Mouse (Mus musculus): ENCODE results near the gene Olfr9.
"Not testable (repeated sequence)": the region's sequence is repeated elsewhere in the genome, so short reads cannot be mapped to it uniquely, and the experiment has no call there.

The Olfr9 gene

DNA sequence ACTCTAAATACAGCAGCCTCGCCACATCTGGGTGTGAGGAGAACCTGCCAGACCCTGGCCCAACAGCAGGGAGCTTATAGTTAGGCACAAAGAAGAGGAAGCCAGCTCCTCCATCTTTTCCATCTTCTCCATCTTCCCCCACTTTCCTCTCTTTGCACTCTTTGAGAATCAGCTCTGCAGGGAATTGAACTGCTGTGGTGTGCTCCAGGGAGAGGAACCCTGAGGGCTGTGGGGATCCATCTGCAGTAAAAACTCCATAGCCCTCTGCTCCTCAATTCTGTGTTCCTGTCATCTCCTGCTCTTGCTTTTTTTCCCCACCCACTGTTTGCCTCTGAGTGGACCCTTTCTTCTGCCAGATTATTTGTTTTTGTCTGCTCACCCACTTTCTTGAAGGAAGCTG is at the start of gene Olfr9:
Gene Olfr9 (plus strand): TSS at position 301 of the 400 bp plus-strand sequence.
- DNase-seq, result not testable (repeated sequence)

DNA sequence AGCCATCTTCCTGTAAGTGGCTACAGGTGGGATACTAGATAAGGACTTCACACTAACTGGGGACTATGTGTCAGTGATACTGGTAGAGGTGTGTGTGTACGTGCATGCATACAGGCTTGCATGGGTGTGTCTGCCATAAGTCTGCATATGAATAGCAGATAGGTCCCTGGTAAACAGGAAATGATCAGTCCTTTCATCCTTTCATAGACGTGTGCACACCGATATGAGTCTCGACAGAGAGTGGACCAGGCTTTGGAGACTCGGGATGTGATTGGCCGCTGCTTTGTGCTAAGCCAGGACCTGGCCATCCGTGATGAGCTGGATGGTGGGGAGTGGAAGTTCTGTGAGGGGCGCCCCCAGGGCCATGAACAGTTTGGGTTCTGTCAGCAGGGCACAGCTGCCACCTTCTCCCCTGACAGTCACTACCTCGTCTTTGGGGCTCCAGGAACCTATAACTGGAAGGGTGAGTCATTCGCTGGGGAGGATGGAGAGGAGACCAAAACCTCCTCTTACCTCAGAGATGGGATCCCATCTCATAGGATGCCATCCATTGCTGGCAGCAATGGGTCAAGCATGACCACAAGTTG is 48.7 kb upstream of the Olfr9 start:
- no peak for DNase-seq

DNA sequence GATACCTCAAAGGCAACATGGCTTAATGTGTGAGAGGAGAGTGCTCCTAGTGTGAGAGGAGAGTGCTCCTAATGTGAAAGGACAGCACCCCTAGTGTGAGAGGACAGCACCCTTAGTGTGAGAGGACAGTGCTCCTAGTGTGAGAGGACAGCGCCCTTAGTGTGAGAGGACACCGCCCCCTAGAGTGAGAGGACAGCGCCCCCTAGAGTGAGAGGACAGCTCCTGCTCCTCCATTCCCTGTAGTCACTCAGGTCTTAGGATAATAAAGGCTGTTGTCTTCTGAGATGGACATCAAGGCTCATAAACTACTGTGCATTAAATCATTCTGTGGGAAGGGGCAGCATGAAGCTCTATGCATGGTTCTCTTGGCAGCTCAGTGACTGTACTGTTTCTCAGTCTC is 43.6 kb upstream of the Olfr9 start:
- DNase-seq, result no peak

DNA sequence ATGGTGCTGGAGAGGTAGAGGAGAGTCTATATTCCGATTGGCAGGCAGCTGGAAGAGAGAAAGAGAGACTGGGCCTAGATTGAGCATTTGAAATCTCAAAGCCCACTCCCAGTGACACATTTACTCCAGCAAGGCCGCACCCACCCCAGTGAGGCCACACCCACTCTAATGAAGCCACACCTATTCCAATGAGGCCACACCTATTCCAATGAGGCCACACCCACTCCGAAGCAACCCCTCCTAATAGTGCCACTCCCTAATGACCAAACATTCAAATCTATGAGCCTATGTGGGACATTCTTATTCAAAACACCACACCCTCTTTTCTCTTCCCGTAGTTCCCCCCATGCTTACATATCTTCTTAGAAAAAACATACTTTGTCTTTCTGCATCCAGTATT is 41.7 kb upstream of the Olfr9 start:
- DNase-seq, result no peak

DNA sequence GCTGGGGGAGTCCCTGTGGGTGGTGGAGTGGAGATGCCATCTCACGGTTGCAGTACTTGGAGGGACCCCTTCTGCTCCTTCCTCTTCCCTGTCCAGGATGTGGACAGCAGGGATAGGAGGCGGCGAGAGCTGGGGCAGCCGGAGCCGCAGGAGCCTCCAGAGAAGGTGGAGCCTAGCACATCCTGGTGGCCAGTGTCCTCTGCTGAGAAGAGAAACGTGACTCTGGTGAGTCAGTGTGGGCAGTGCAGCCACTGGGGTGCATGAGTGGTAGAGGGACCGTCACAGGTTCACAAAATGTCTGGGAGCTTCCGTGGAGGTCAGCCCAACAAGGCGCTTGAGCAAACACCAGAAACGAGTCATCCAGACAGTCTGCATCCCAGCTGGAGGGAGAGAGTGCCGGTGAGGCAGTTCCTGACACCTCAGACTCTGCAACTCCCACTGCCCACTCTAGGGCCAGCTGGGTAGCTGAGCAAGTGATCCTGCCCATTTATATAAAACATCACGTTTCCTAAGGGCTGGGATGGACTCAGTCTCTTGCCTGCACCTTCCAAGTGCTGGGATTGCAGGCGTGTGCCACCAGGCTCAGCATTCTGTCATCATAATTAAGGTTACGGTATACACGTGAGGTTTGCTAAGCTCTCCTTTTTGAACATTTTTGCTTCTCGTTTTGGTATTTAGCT is 38.9 kb upstream of the Olfr9 start:
- DNase-seq, result no peak

DNA sequence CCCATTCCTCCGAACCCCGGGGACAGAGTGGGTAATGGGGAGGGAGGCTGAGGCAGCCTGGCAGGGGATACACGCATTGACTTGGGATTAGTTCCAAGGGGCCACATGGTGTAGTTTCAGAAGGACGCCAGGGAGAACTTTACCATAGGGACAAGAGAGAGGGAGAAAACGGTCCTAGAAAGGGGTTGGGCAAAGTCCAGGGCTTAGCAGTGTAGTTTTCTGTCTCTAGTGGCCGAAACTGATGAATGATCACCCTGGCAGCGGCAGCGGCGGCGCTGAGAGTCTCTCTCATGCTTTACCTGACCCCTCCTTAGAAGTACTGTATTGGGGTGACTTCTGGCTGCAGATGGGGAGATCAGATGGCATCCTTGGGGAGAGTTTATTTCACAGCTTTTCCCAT is 30.9 kb upstream of the Olfr9 start:
- no peak for DNase-seq

DNA sequence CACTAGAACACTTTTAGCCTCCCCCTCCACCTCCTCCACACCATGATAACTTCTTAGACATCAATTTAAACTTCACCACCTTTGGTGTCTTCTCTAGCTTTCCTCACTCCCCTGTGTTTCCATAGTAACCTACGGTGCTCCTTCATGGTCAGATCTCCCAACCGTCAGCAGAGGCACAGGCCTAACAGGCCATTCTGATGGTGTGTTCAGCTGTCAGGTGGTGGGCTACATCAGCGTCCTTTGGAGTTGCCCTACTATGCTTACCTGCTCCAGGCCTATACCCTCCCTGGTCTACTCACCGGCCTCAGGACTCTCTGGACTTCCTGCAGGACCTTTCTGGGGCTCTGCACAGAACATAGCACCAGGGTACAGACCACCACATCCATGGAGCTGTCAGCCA is 29.1 kb upstream of the Olfr9 start:
- DNase-seq, result no peak

DNA sequence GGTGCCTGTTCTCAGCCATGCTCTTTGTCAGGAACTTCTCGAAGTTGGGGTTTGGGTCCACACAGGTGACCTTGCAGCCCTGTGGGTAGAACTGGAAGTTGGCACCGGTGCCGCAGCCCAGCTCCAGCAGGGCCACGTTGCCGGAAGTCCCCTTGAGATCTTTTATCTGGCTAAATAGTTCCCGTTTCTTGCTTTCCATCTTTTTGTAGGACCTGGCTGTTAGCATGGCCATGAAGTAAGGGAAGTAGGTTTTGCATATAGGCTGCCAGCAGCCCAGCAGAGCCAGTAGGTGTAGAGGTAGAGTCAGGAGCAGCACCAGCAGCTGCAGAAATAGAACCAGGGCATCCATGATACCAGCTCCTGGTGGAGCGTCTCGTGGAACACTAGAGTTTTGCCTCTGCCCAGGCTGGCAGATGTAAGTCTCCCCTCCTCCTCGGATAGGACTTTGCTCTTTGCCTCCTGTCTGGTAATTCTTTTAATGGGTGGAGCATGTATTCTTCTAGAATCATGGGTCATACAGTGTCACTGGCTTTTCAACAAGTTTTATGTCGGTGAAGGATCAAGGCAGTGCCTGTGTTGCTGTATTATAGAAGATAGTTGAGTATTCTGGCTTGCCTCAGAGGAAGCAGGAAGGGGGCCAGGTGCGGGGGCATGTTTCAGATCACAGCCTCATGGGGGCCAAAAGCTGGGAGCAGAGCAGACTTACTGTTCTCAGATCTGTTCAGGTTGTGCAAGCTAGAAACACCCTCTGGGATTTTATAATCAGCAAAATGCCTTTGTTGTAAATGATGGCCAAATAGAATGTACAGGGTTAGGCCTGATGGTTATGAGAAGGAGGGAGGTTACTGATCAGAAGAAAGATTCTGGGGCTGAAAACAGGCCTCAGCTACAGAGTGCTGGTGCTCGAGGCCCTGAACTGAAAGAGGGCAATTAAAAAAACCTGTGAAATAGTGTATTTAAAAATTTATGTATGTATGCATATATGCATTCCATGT is 28.3 kb upstream of the Olfr9 start, which contains the start of gene Mettl7b:
Gene Mettl7b (minus strand): TSS at position 399 of the 995 bp plus-strand sequence.
- DNase-seq, result no peak

DNA sequence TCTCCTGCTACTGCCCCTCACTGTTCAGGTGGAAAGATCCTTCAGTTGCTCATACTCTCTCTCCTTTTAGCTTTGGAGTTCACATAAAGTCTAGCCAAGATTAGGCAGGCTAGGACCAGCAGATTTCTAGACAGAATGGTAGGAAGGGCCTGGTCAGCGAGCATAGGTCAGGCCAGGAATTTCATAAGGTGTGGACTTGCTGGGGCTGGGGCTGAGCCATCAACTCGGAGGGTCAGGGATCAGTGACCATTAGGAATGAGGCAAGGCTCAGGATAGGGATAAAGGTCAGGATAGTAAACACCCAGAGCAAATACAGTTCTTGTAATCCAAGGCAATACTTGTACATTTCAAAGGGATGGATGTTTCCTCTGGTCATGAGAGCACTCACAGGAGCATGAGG is 24.3 kb upstream of the Olfr9 start:
- DNase-seq, result no peak

DNA sequence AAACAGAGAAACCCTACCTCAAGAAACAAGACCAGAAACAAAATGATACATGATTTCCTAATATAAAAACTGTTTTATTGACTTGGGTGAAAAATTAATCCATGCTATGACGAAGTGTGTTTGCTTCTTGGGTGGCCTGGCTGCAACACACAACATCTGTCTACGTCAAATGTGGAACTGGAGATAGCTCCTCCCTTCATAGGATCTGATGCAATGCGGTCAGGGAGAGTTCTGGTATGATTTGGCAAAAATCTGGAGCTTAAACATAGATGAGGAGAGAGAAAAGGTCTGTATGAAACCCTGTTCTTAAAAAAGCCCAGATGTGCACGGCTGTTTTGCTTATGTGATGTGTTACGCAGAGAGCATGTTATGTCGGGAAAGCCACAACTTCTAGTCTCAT is 23.4 kb upstream of the Olfr9 start:
- no peak for DNase-seq

DNA sequence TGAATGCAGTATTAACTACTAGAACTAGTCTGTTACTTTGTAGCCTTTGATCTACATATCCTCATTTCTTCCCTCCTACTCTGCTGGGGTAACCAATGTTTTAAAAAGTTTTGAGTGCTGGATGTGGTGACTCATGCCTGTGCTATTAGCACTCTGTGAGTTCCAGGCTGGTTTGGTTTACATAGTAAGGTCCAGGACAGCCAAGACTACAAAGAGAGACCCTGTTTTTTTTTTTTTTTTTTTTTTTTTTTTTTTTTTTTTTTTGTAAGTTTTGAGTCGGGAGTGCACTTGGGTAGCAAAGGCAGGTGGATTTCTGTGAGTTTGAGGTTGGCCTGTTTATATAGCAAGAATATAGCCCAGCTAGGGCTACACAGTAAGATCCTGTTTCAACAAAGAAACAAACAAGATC is 20.9 kb upstream of the Olfr9 start:
- no peak for DNase-seq

DNA sequence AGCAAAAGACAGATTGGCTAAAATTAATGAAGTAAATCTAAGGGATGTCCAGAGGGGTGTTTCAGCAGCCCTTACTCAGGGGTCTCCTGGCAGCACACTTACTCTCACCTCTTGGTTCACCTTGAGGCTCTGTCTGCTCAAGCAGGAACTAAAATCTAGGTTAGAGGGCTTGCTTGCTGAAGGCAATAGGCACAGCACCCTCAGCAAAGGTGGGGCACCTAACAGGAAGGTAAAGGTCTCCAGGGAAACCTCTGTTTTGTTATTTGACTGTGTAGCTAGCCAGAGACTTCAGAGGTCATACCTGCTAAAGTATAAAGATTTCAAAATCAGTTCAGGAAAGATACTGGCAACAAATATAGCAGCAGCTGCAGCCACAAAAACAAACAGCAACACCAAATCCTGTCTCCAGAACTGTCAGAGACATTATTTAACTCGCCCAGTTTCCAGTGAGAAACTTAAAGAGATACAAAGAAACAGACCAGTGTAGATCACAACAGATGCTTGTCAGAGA is 18.4 kb upstream of the Olfr9 start:
- no peak for DNase-seq

DNA sequence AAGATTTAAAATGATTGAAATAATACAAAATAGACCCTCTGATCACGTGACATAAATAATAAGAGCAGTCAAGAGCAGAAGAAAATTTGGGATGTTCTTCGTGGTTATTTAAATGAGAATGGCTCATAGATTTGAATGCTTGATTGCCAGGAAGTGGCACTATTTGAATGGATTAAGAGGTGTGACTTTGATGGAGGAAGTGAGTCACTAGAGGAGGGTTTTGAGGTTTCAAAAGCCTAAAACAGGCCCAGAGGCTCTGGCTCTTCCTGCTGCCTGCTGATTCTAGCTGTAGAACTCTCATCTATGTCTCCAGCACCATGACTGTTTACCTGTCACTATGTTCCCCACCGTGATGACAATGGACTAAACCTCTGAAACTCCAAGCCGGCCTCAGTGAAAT is 16.4 kb upstream of the Olfr9 start:
- DNase-seq, result no peak

DNA sequence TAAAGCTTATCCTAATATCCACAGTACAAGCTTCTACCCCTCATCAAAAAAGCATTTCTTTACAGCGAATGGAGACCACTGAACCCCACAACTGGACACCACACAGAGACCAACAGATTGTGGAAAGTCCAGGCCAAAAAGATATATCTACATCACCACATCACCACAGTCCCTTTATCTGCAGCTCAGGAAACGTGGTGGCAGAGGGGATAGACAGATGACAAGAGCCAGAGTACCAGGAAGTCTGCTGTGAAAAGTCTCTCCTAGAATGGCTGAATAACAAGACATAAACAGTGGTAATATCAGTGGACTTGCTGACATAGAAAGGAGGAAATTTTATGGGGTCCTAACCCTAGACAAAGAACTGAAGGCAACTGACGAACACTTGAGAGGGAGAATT is 12.8 kb upstream of the Olfr9 start:
- no peak for DNase-seq

DNA sequence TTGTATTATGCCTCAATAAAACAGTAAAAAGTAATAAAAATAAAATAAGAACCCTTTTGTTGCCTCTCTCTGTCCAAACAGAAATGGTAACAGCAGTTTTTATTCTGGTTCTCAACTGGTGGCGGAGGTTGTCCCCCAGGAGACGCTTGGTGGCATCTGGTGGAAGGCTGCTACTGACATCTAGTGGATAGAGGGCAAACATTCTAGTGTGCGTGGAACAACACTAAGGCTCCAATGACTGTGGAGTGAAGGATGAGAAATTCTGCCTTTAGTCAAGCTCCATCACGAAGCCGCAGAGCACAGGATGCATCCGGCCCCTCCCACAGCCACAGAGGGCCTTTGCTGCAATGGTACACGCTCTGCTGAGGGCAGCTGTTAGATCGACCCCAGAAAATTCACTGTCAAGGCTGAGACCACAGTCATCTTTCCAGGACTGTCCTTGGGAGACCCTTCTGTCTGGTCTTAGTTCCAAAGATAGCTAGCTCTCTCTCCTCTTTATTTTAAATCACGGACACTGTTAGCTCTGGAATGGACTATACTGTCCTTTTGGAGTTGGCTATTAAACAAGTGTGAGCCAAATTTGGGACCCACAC is 11.6 kb upstream of the Olfr9 start:
- peak; percentile 32 for DNase-seq

DNA sequence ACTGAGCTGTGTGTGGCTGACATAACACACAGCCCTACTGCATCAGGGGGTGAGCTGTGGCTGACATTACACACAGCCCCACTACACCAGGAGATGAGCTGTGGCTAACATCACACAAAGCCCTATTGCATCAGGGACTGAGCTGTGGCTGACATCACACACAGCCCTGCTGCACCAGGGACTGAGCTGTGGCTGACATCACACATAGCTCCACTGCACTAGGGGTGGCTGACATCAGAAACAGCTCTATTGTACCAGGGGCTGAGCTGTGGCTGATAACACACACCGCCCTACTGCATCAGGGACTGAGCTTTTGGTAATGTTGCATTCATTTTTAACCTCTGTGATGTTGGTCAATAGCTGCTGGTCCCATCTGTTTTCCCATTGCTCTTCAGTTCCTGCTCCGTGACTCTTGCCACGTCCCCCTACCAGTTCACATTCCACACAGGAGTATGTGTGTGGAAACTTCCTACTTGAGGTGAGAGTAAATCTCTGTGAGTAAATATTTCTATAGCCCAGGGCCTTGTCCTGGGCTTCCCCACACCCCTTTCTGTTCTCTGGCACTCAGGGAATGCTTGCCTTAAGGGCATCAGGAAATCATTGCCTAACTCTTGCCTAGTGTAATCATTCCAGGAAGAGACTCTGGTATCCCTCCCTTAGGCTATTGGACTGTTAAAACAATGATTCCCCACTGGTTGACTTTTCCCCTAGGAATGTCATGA is 8.4 kb upstream of the Olfr9 start:
- no peak for DNase-seq

DNA sequence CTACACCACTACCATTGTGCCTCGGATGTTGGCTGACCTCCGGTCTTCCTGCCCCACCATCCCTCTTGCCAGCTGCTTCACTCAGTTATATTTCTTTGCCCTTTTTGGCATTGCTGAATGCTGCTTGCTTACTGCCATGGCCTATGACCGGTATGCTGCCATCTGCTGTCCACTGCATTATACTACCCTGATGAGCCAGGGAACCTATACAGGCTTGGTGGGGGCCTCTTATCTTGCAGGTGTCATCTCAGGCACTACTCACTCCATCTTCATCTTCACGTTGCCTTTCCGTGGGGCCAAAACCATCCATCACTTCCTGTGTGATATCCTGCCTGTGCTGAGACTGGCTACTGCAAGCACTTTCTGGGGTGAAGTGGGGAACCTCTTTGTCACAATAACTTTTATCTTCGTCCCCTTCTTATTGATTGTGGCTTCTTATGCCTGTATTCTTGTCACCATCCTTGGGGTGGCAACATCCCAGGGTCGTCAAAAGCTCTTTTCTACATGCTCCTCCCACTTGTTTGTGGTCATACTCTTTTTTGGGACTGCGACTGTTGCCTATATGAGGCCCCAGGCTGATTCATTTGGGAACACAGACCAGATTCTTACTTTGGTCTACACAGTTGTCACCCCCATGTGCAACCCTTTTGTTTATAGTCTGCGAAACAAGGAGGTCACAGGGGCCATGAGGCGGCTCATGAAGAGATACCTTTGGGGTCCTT is 1.1 kb downstream of the Olfr9 start:
- not testable (repeated sequence) for DNase-seq

DNA sequence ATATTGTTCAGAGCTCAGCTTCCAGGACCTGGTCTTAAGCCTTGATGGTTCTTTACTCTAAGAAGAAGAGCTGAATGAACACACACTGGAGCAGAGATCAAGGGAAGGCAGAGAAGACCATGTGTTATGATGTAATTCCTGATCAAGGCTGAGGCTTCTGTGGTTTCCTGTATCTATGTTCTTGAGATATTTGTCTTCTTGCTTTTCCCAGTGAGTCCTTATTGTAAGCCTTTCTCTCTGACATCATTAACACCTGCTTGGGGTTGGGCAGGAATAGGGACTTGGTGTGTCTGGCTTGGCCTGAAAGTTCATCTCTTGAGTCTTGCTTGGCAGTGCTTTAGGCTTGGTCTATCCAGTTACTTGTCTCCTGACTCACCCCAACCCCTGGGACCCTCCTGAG is 1.8 kb downstream of the Olfr9 start:
- no peak for DNase-seq

DNA sequence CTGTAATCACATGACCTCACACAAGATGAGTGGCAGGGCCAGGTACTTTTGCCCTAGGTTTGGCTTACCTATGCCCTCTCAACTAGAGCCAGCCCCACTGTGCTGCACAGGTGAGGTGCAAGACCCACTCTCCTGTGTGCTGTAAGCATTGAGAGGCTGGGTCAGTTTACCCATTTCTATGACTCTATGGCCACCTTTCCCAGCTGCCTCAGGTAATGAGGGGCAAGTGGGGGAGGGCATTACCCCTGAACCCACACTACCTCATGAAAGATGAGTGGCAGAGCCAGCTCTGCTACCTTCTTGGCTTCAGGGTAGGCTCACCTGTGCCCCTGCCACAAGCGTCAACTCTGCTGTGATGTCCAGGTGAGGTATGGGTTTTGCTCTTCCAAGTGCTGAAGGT is 6.6 kb downstream of the Olfr9 start:
- DNase-seq, result no peak

DNA sequence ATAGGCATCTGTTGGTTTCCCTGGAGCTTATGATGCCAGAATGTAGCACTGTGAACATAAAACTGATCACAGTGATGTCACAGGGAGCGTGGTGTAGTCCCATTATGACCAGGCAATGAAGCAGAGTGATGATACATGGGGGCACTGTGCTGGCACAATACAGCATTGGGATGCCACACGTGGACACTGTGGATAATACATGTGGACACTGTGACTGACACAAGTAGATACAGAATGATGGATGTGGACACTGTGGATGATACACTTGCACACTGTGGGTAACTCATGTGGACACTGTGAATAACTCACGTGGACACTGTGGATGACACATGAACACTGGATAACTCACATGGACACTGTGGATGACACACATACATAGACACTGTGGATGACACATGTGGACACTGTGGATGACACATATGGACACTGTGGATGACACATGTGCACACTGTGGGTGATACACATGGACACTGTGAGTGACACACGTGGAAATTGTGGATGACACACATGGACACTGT is 7.4 kb downstream of the Olfr9 start:
- no peak for DNase-seq

Data from right cerebral cortex, postnatal 25 days (tissue).